ENCODE assay signal across 8 mouse cellular contexts in the genomic region with DNA sequence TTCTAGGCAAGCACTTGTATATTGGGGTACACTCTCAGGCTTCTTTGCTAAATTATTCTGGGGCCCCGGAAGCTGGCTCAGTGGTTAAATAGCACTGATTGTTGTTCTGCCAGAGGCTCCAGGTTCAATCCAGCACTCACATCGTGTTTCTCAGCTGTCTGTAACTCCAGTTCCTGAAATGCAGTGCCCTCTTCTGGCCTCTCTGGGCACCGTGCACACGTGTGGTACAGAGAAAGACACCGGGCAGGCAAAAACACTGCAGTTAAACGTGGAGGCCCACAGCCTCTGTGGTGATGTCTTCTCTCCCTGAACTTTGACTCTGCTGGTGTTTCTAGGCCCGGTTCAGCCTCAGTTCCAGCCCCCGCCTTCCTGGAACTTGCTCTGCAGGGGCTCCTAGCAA. TPM values are rescaled to one million over a fixed set of nuclear protein-coding genes. Genes with fewer than 3 reads are reported as not detected.
DNase-seq lines count a peak whose midpoint lies in the region; ATAC-seq and TF ChIP-seq lines count a peak whose summit lies in the region.
"Had no signal": no experiment of that assay in that cellular context is flagged by ENCODE, and none has a peak within 500 bp of the region (broad histone marks: within the 10 kb centered on the region; RNA-seq: fewer than 3 reads in every experiment).

No protein-coding gene starts in this region.

- 30% methylated on average over 8 of the region's 8 CpGs for WGBS in embryonic facial prominence, embryonic 14.5 days
- 25% methylated on average over 8 of the region's 8 CpGs for WGBS in limb, embryonic 15.5 days

- H3K27ac ChIP-seq in left cerebral cortex, adult 2 months: no peak overlapping the region
- no peak overlapping the region for H3K27ac ChIP-seq in embryonic facial prominence, embryonic 14.5 days (replicated peaks; ENCODE audit: low read depth, low read length)
- no peak overlapping the region for H3K27ac ChIP-seq in limb, embryonic 15.5 days
- H3K27ac ChIP-seq: heart, embryonic 13.5 days had no signal

- H3K27me3 ChIP-seq in Patski: no peaks in the 10 kb centered on the region
- H3K27me3 ChIP-seq in embryonic facial prominence, embryonic 14.5 days (replicated peaks; ENCODE audit: control insufficient read depth, insufficient read depth, low read length): no peaks in the 10 kb centered on the region
- no peaks in the 10 kb centered on the region for H3K27me3 ChIP-seq in limb, embryonic 15.5 days
- H3K27me3 ChIP-seq: heart, embryonic 13.5 days had no signal

- CTCF ChIA-PET in Patski (lab: Charles Lee): interaction anchor here (1.2 kb wide), 2 partner anchors 12 to 16 kb away, joined by 3 read pairs; no protein-coding TSS in a partner anchor

- no peaks in the 10 kb centered on the region; the same call in 1 of the 2 replicates for H3K4me1 ChIP-seq in embryonic facial prominence, embryonic 14.5 days (ENCODE audit: control insufficient read depth, insufficient read depth, low read length)
- H3K4me1 ChIP-seq in limb, embryonic 15.5 days: peaks cover 5% of the 10 kb centered on the region; the same call in 1 of the 2 replicates

- intact Hi-C loops in left cerebral cortex, adult 2 months (cut with DNase I): no loop called here
- intact Hi-C loops in left cerebral cortex, postnatal 25 days (cut with DNase I): no loop called here

- H3K9me3 ChIP-seq in embryonic facial prominence, embryonic 14.5 days (ENCODE audit: control insufficient read depth, low read length): no peaks in the 10 kb centered on the region
- H3K9me3 ChIP-seq in limb, embryonic 15.5 days: no peaks in the 10 kb centered on the region
- H3K9me3 ChIP-seq: heart, embryonic 13.5 days had no signal

- in situ Hi-C loops in Patski (cut with MboI; ENCODE audit: low pct_unique_long_range_greater_than_20kb): no loop called here

- H3K36me3 ChIP-seq in embryonic facial prominence, embryonic 14.5 days (ENCODE audit: control insufficient read depth, insufficient read depth, low read length): no peaks in the 10 kb centered on the region
- H3K36me3 ChIP-seq in limb, embryonic 15.5 days: no peaks in the 10 kb centered on the region
- H3K36me3 ChIP-seq: heart, embryonic 13.5 days had no signal

- H3K9ac ChIP-seq in embryonic facial prominence, embryonic 14.5 days (ENCODE audit: low read depth, low read length): no peak overlapping the region
- H3K9ac ChIP-seq in limb, embryonic 15.5 days: no peak overlapping the region
- H3K9ac ChIP-seq: heart, embryonic 13.5 days had no signal

- H3K4me3 ChIP-seq in left cerebral cortex, adult 2 months: no peak overlapping the region
- no peak overlapping the region for H3K4me3 ChIP-seq in embryonic facial prominence, embryonic 14.5 days (ENCODE audit: low read depth, low read length)
- no peak overlapping the region for H3K4me3 ChIP-seq in limb, embryonic 15.5 days
- H3K4me3 ChIP-seq: heart, embryonic 13.5 days had no signal

- peak; percentile 37 for TF ChIP-seq CTCF in left cerebral cortex, adult 2 months (IDR thresholded peaks at IDR 0.05)
- TF ChIP-seq CTCF in Patski (IDR thresholded peaks at IDR 0.05): peak; percentile 64

- no peak for DNase-seq in left cerebral cortex, adult 2 months (ENCODE audit: extremely low spot score in 1 of 2, low spot score in 2 of 2)
- DNase-seq in left cerebral cortex, postnatal 25 days (ENCODE audit: low spot score in 2 of 2): no peak
- no peak for DNase-seq in Patski (ENCODE audit: low read depth, low spot score)
- DNase-seq in embryonic facial prominence, embryonic 14.5 days (ENCODE audit: low spot score): peak; percentile 52
- DNase-seq in retina, embryonic 14.5 days (ENCODE audit: low spot score): peak; percentile 65
- no peak for DNase-seq in right cerebral cortex, adult 2 months (ENCODE audit: low spot score in 2 of 2)

- POLR2A ChIA-PET in Patski (lab: Charles Lee): no interaction called here

- no peak overlapping the region for H3K4me2 ChIP-seq in embryonic facial prominence, embryonic 14.5 days (ENCODE audit: low read depth, low read length)
- no peak overlapping the region for H3K4me2 ChIP-seq in limb, embryonic 15.5 days
- H3K4me2 ChIP-seq: heart, embryonic 13.5 days had no signal

- no peak for ATAC-seq in Patski
- no peak; the same call in 1 of the 2 replicates for ATAC-seq in embryonic facial prominence, embryonic 14.5 days (ENCODE audit: low read depth)
- 0 out of 2 replicates have a peak, but pooled peaks have one; percentile 38 for ATAC-seq in limb, embryonic 15.5 days (ENCODE audit: insufficient number of reproducible peaks, low FRiP score, low TSS enrichment, low read depth)

RNA-seq across cellular contexts. Expression of gene Sephs2, which starts 4.5 kb away (rescaled TPM):
- 10 to 100 TPM; 33.0 to 39.8 TPM for total RNA-seq in left cerebral cortex, adult 2 months (2021)
- total RNA-seq in left cerebral cortex, postnatal 25 days (2021): 10 to 100 TPM; 40.5 to 41.3 TPM
- polyA plus RNA-seq in Patski (2021): 89.8 TPM
- 59.6 and 62.2 TPM in 2 replicates for polyA plus RNA-seq in embryonic facial prominence, embryonic 14.5 days (2014; fragmentation: Nextera tagmentation; extraction: Ambion mirVana)
- 56.7 and 59.1 TPM in 2 replicates for polyA plus RNA-seq in limb, embryonic 15.5 days (2015; fragmentation: Nextera tagmentation; extraction: Ambion mirVana)

RNA-seq across cellular contexts. Expression of gene Itgal, which starts 17.7 kb away (rescaled TPM):
- total RNA-seq in left cerebral cortex, adult 2 months (2021): under 1 TPM; 0.37 to 0.59 TPM
- total RNA-seq in left cerebral cortex, postnatal 25 days (2021): under 1 TPM; 0.34 to 0.94 TPM
- 0.30 TPM for polyA plus RNA-seq in Patski (2021)
- polyA plus RNA-seq in embryonic facial prominence, embryonic 14.5 days (2014; fragmentation: Nextera tagmentation; extraction: Ambion mirVana): 1.2 and 1.7 TPM in 2 replicates
- 1.2 and 1.3 TPM in 2 replicates for polyA plus RNA-seq in limb, embryonic 15.5 days (2015; fragmentation: Nextera tagmentation; extraction: Ambion mirVana)

RNA-seq across cellular contexts. Expression of gene Dctpp1, which starts 17.8 kb away (rescaled TPM):
- total RNA-seq in left cerebral cortex, adult 2 months (2021): 10 to 100 TPM; 24.1 to 25.9 TPM
- 10 to 100 TPM; 30.6 to 31.0 TPM for total RNA-seq in left cerebral cortex, postnatal 25 days (2021)
- 30.0 TPM for polyA plus RNA-seq in Patski (2021)
- polyA plus RNA-seq in embryonic facial prominence, embryonic 14.5 days (2014; fragmentation: Nextera tagmentation; extraction: Ambion mirVana): 154 and 157 TPM in 2 replicates
- 127 and 138 TPM in 2 replicates for polyA plus RNA-seq in limb, embryonic 15.5 days (2015; fragmentation: Nextera tagmentation; extraction: Ambion mirVana)

RNA-seq across cellular contexts. Expression of gene Zfp771, which starts 34.2 kb away (rescaled TPM):
- 10 to 100 TPM; 58.8 to 68.6 TPM for total RNA-seq in left cerebral cortex, adult 2 months (2021)
- total RNA-seq in left cerebral cortex, postnatal 25 days (2021): 10 to 100 TPM; 55.3 to 55.5 TPM
- polyA plus RNA-seq in Patski (2021): 45.1 TPM
- polyA plus RNA-seq in embryonic facial prominence, embryonic 14.5 days (2014; fragmentation: Nextera tagmentation; extraction: Ambion mirVana): 53.4 and 54.0 TPM in 2 replicates
- polyA plus RNA-seq in limb, embryonic 15.5 days (2015; fragmentation: Nextera tagmentation; extraction: Ambion mirVana): 69.7 and 71.7 TPM in 2 replicates

RNA-seq across cellular contexts. Expression of gene Sept1, which starts 45.4 kb away (rescaled TPM):
- 1 to 10 TPM; 3.5 to 6.4 TPM for total RNA-seq in left cerebral cortex, adult 2 months (2021)
- 1 to 10 TPM; 3.4 to 3.6 TPM for total RNA-seq in left cerebral cortex, postnatal 25 days (2021)
- polyA plus RNA-seq in Patski (2021): 2.1 TPM
- 12.5 and 15.9 TPM in 2 replicates for polyA plus RNA-seq in embryonic facial prominence, embryonic 14.5 days (2014; fragmentation: Nextera tagmentation; extraction: Ambion mirVana)
- 19.6 and 22.7 TPM in 2 replicates for polyA plus RNA-seq in limb, embryonic 15.5 days (2015; fragmentation: Nextera tagmentation; extraction: Ambion mirVana)

Comparison
In these comparisons a context has a peak if more than half of its experiments do, and no peak if none do; other contexts are left out.
1. DNase-seq: peak in embryonic facial prominence, embryonic 14.5 days (single experiment) and retina, embryonic 14.5 days (single experiment); none in left cerebral cortex, adult 2 months (0 of 2), left cerebral cortex, postnatal 25 days (0 of 2), Patski (single experiment) and right cerebral cortex, adult 2 months (0 of 2).